Mouse (Mus musculus): Measurements from ENCODE around the gene Atp6v1e2. TPM values are rescaled to one million over a fixed set of nuclear protein-coding genes. Genes with fewer than 3 reads are reported as not detected.

Gene Atp6v1e2
- polyA plus RNA-seq, 1 experiment from 2014 or later, result not detected

- no peak for ATAC-seq (ENCODE audit: low FRiP score, low read depth)
- Histone ChIP-seq H3K4me3 (no peak overlapping the region), H3K27ac (no peak overlapping the region), H3K9me3 (no peaks in the 10 kb centered on the region), H3K36me3 (peaks cover 23% of the 10 kb centered on the region; the same call in 1 of the 2 replicates), H3K27me3 (replicated peaks) (no peaks in the 10 kb centered on the region), H3K4me1 (peaks cover 6% of the 10 kb centered on the region; the same call in 1 of the 2 replicates), H3K9ac (no peak overlapping the region), H3K4me2 (replicated peaks) (no peak overlapping the region)
- 91% methylated on average over 7 of the region's 7 CpGs for WGBS
Measured at GRCm38 (mm10) chr17:86971860-86972259, 24.2 kb upstream of the Atp6v1e2 start.

GRCm38 (mm10) chr17:86971036-86971435 lies 23.3 kb upstream of the Atp6v1e2 start:
- H3K27me3 ChIP-seq (replicated peaks), result no peaks in the 10 kb centered on the region
- no peak overlapping the region for H3K4me2 ChIP-seq (replicated peaks)
- peaks cover 23% of the 10 kb centered on the region; the same call in 1 of the 2 replicates for H3K36me3 ChIP-seq
- H3K9ac ChIP-seq, result no peak overlapping the region
- WGBS, result 85% methylated on average over 5 of the region's 5 CpGs
- H3K27ac ChIP-seq, result no peak overlapping the region
- H3K4me1 ChIP-seq, result peaks cover 6% of the 10 kb centered on the region; the same call in 1 of the 2 replicates
- ATAC-seq (ENCODE audit: low FRiP score, low read depth), result no peak
- H3K4me3 ChIP-seq, result no peak overlapping the region
- no peaks in the 10 kb centered on the region for H3K9me3 ChIP-seq

GRCm38 (mm10) chr17:86970026-86970750 lies 22.5 kb upstream of the Atp6v1e2 start:
- no peak overlapping the region for H3K9ac ChIP-seq

GRCm38 (mm10) chr17:86969582-86969981 lies 21.9 kb upstream of the Atp6v1e2 start:
- Histone ChIP-seq H3K4me1 (peaks cover 17% of the 10 kb centered on the region), H3K9me3 (no peaks in the 10 kb centered on the region), H3K36me3 (peaks cover 13% of the 10 kb centered on the region; the same call in 1 of the 2 replicates), H3K27ac (no peak overlapping the region), H3K9ac (no peak overlapping the region), H3K4me3 (no peak overlapping the region), H3K4me2 (replicated peaks) (no peak overlapping the region), H3K27me3 (replicated peaks) (no peaks in the 10 kb centered on the region)
- no peak for ATAC-seq (ENCODE audit: low FRiP score, low read depth)
- 56% methylated on average over 5 of the region's 5 CpGs for WGBS

More at GRCm38 (mm10) chr17:86970026-86970750, 22.5 kb upstream of the Atp6v1e2 start:
- ATAC-seq (ENCODE audit: low FRiP score, low read depth), result no peak
- no peaks in the 10 kb centered on the region for H3K27me3 ChIP-seq (replicated peaks)
- H3K36me3 ChIP-seq, result peaks cover 19% of the 10 kb centered on the region; the same call in 1 of the 2 replicates
- H3K4me1 ChIP-seq, result peaks cover 10% of the 10 kb centered on the region
- no peak overlapping the region for H3K4me2 ChIP-seq (replicated peaks)
- H3K4me3 ChIP-seq, result no peak overlapping the region
- H3K9me3 ChIP-seq, result no peaks in the 10 kb centered on the region
- 93% methylated on average over 15 of the region's 15 CpGs for WGBS
- no peak overlapping the region for H3K27ac ChIP-seq

GRCm38 (mm10) chr17:86968581-86968980 lies 20.9 kb upstream of the Atp6v1e2 start:
- Histone ChIP-seq H3K4me1 (peaks cover 25% of the 10 kb centered on the region), H3K9ac (no peak overlapping the region), H3K4me3 (no peak overlapping the region), H3K27ac (no peak overlapping the region), H3K4me2 (replicated peaks) (no peak overlapping the region), H3K36me3 (peaks cover 9% of the 10 kb centered on the region; the same call in 1 of the 2 replicates), H3K27me3 (replicated peaks) (no peaks in the 10 kb centered on the region), H3K9me3 (no peaks in the 10 kb centered on the region)
- WGBS, result 96% methylated on average over 5 of the region's 5 CpGs
- no peak for ATAC-seq (ENCODE audit: low FRiP score, low read depth)

GRCm38 (mm10) chr17:86967536-86968525 lies 20.1 kb upstream of the Atp6v1e2 start:
- Histone ChIP-seq H3K4me1 (peaks cover 26% of the 10 kb centered on the region), H3K9me3 (no peaks in the 10 kb centered on the region), H3K27ac (no peak overlapping the region), H3K9ac (no peak overlapping the region), H3K36me3 (peaks cover 7% of the 10 kb centered on the region; the same call in 1 of the 2 replicates), H3K27me3 (replicated peaks) (no peaks in the 10 kb centered on the region), H3K4me3 (no peak overlapping the region), H3K4me2 (replicated peaks) (no peak overlapping the region)
- 78% methylated on average over 10 of the region's 10 CpGs for WGBS
- no peak for ATAC-seq (ENCODE audit: low FRiP score, low read depth)

- Histone ChIP-seq H3K36me3 (peaks cover 7% of the 10 kb centered on the region; the same call in 1 of the 2 replicates), H3K4me1 (peaks cover 26% of the 10 kb centered on the region), H3K27me3 (replicated peaks) (no peaks in the 10 kb centered on the region), H3K9ac (no peak overlapping the region), H3K9me3 (no peaks in the 10 kb centered on the region), H3K4me3 (no peak overlapping the region), H3K4me2 (replicated peaks) (no peak overlapping the region), H3K27ac (no peak overlapping the region)
- WGBS, result 93% methylated on average over 12 of the region's 12 CpGs
- no peak for ATAC-seq (ENCODE audit: low FRiP score, low read depth)
Measured at GRCm38 (mm10) chr17:86967048-86967447, 19.4 kb upstream of the Atp6v1e2 start.

- H3K4me3 ChIP-seq, result no peak overlapping the region
- H3K27me3 ChIP-seq (replicated peaks), result no peaks in the 10 kb centered on the region
- no peak overlapping the region for H3K27ac ChIP-seq
- H3K4me1 ChIP-seq, result peaks cover 26% of the 10 kb centered on the region
- ATAC-seq (ENCODE audit: low FRiP score, low read depth), result no peak
- H3K9ac ChIP-seq, result no peak overlapping the region
- H3K4me2 ChIP-seq (replicated peaks), result no peak overlapping the region
- H3K9me3 ChIP-seq, result no peaks in the 10 kb centered on the region
- peaks cover 5% of the 10 kb centered on the region; the same call in 1 of the 2 replicates for H3K36me3 ChIP-seq
- 83% methylated on average over 10 of the region's 10 CpGs for WGBS
Measured at GRCm38 (mm10) chr17:86966040-86966439, 18.3 kb upstream of the Atp6v1e2 start.

GRCm38 (mm10) chr17:86965121-86965520 lies 17.4 kb upstream of the Atp6v1e2 start:
- no peak for ATAC-seq (ENCODE audit: low FRiP score, low read depth)
- H3K27me3 ChIP-seq (replicated peaks), result no peaks in the 10 kb centered on the region
- peak overlapping the region; percentile 43; the same call in 1 of the 2 replicates for H3K27ac ChIP-seq
- H3K4me1 ChIP-seq, result peaks cover 26% of the 10 kb centered on the region
- peak overlapping the region; percentile 13; the same call in 1 of the 2 replicates for H3K4me3 ChIP-seq
- H3K9ac ChIP-seq, result peak overlapping the region; percentile 30; the same call in 1 of the 2 replicates
- H3K36me3 ChIP-seq, result peaks cover 2% of the 10 kb centered on the region; the same call in 1 of the 2 replicates
- WGBS, result 86% methylated on average over 8 of the region's 8 CpGs
- no peaks in the 10 kb centered on the region for H3K9me3 ChIP-seq
- H3K4me2 ChIP-seq (replicated peaks), result peak overlapping the region; percentile 92

GRCm38 (mm10) chr17:86964502-86964901 lies 16.8 kb upstream of the Atp6v1e2 start:
- ATAC-seq (ENCODE audit: low FRiP score, low read depth), result peak; percentile 42
- peak overlapping the region; percentile 43; the same call in 1 of the 2 replicates for H3K27ac ChIP-seq
- under 1% methylated on average over 10 of the region's 10 CpGs for WGBS
- peak overlapping the region; percentile 82 for H3K4me3 ChIP-seq
- peak overlapping the region; percentile 91 for H3K9ac ChIP-seq
- no peaks in the 10 kb centered on the region for H3K36me3 ChIP-seq
- peak overlapping the region; percentile 92 for H3K4me2 ChIP-seq (replicated peaks)
- H3K4me1 ChIP-seq, result peaks cover 26% of the 10 kb centered on the region
- H3K27me3 ChIP-seq (replicated peaks), result no peaks in the 10 kb centered on the region
- no peaks in the 10 kb centered on the region for H3K9me3 ChIP-seq

- 0 out of 2 replicates have a peak, but pooled peaks have one; percentile 0 for ATAC-seq (ENCODE audit: low FRiP score, low read depth)
- Histone ChIP-seq H3K27me3 (replicated peaks) (no peaks in the 10 kb centered on the region), H3K4me2 (replicated peaks) (peak overlapping the region; percentile 92), H3K9ac (peak overlapping the region; percentile 91), H3K9me3 (no peaks in the 10 kb centered on the region), H3K36me3 (no peaks in the 10 kb centered on the region), H3K4me3 (peak overlapping the region; percentile 82), H3K27ac (no peak overlapping the region), H3K4me1 (peaks cover 26% of the 10 kb centered on the region)
- 0% methylated on average over 6 of the region's 6 CpGs for WGBS
Measured at GRCm38 (mm10) chr17:86964041-86964440, 16.3 kb upstream of the Atp6v1e2 start.

GRCm38 (mm10) chr17:86963586-86963902 lies 15.8 kb upstream of the Atp6v1e2 start:
- Histone ChIP-seq H3K4me3 (peak overlapping the region; percentile 82), H3K27ac (peak overlapping the region; percentile 77), H3K4me1 (peaks cover 26% of the 10 kb centered on the region), H3K9me3 (no peaks in the 10 kb centered on the region), H3K27me3 (replicated peaks) (no peaks in the 10 kb centered on the region), H3K36me3 (no peaks in the 10 kb centered on the region), H3K4me2 (replicated peaks) (peak overlapping the region; percentile 92), H3K9ac (peak overlapping the region; percentile 91)
- WGBS, result 0% methylated on average over 25 of the region's 26 CpGs
- peak; percentile 64 for ATAC-seq (ENCODE audit: low FRiP score, low read depth)
